11 mouse cellular contexts compared by ENCODE assay signal in the genomic region with DNA sequence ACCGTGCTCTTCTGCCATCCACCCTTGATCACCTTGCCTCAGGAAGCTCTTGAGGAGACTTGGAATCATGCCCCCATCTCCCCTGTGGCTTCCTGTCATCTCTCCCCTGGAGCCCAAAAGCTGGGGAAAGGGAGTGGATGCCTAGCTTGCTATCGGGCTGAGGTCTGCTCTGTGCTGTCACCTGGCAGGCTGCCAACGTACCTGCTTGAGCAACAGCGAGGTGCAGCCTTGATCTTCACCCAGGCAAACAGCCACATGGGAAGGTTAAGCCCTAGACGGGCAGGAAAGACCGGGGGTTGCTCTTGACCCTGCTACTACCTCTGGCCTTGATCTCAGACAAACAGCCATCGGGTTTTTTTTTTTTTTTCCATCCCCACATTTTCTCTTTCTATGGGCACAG.
DNase-seq lines count a peak whose midpoint lies in the region; ATAC-seq and TF ChIP-seq lines count a peak whose summit lies in the region.
"Had no signal": no experiment of that assay in that cellular context is flagged by ENCODE, and none has a peak within 500 bp of the region (broad histone marks: within the 10 kb centered on the region; RNA-seq: fewer than 3 reads in every experiment).

No protein-coding gene starts in this region.

- no peak overlapping the region for H3K9ac ChIP-seq in kidney, embryonic 14.5 days (ENCODE audit: low read depth, low read length)
- no peak overlapping the region for H3K9ac ChIP-seq in kidney, postnatal 0 days (ENCODE audit: low read depth, low read length)
- H3K9ac ChIP-seq: embryonic facial prominence, embryonic 12.5 days had no signal

- WGBS in kidney, embryonic 14.5 days: 10% methylated on average over 7 of the region's 7 CpGs
- WGBS in kidney, postnatal 0 days: 23% methylated on average over 7 of the region's 7 CpGs
- WGBS in small intestine, adult 2 months: 16% methylated on average over 7 of the region's 7 CpGs

- no peak overlapping the region for H3K4me2 ChIP-seq in kidney, embryonic 14.5 days (replicated peaks; ENCODE audit: low read depth, low read length)
- H3K4me2 ChIP-seq in kidney, postnatal 0 days (ENCODE audit: low read length): no peak overlapping the region
- H3K4me2 ChIP-seq: embryonic facial prominence, embryonic 12.5 days; midbrain, embryonic 11.5 days had no signal

- no peak for DNase-seq in kidney, adult 11 months
- DNase-seq in adrenal gland, adult 8-10 months: peak; percentile 49
- no peak for DNase-seq in kidney, postnatal 0 days (ENCODE audit: low spot score)
- no peak for DNase-seq in right cerebral cortex, postnatal 14 days
- DNase-seq in spleen, postnatal 14 days (ENCODE audit: low spot score in 2 of 2): no peak
- DNase-seq: gastrocnemius, postnatal 36 days had no signal

- ATAC-seq in kidney, embryonic 14.5 days (ENCODE audit: low FRiP score, low TSS enrichment): no peak
- ATAC-seq in kidney, postnatal 0 days (replicated peaks; ENCODE audit: low FRiP score, low read depth): peak; percentile 33; the same call in 1 of the 2 replicates
- ATAC-seq in monocyte, adult 5-6 weeks (replicated peaks; ENCODE audit: insufficient number of reproducible peaks, low FRiP score, low TSS enrichment, poor library complexity, severe bottlenecking): no peak

- no peaks in the 10 kb centered on the region for H3K36me3 ChIP-seq in kidney, embryonic 14.5 days (ENCODE audit: control insufficient read depth, insufficient read depth, low read length)
- H3K36me3 ChIP-seq in kidney, postnatal 0 days (ENCODE audit: insufficient read depth, low read length): no peaks in the 10 kb centered on the region
- no peaks in the 10 kb centered on the region for H3K36me3 ChIP-seq in small intestine, adult 2 months (ENCODE audit: control insufficient read depth, insufficient read depth, low read length)
- H3K36me3 ChIP-seq: embryonic facial prominence, embryonic 12.5 days had no signal

- TF ChIP-seq CTCF in kidney, postnatal 0 days (IDR thresholded peaks at IDR 0.05; ENCODE audit: low read depth): no peak
- TF ChIP-seq CTCF in small intestine, adult 2 months (IDR thresholded peaks at IDR 0.05; ENCODE audit: extremely low read depth, insufficient read length, insufficient replicate concordance, low read depth, low read length): no peak

- TF ChIP-seq POLR2A in small intestine, adult 2 months (IDR thresholded peaks at IDR 0.05; ENCODE audit: low read depth, low read length): no peak

- peaks cover 20% of the 10 kb centered on the region for H3K4me1 ChIP-seq in kidney, embryonic 14.5 days (ENCODE audit: control insufficient read depth, insufficient read depth, low read length)
- H3K4me1 ChIP-seq in kidney, postnatal 0 days (replicated peaks; ENCODE audit: insufficient read depth, low read length): 0 out of 2 replicates have a peak, but pooled peaks cover 8% of the 10 kb centered on the region
- H3K4me1 ChIP-seq in small intestine, adult 2 months (ENCODE audit: control insufficient read depth, insufficient read depth, insufficient read length, low read length): peaks cover 38% of the 10 kb centered on the region

- peak overlapping the region; percentile 69; the same call in 1 of the 2 replicates for H3K27ac ChIP-seq in kidney, embryonic 14.5 days (ENCODE audit: low read depth, low read length)
- no peak overlapping the region for H3K27ac ChIP-seq in kidney, postnatal 0 days
- peak overlapping the region; percentile 98 for H3K27ac ChIP-seq in small intestine, adult 2 months (ENCODE audit: insufficient read depth, low read depth, low read length)
- H3K27ac ChIP-seq: embryonic facial prominence, embryonic 12.5 days had no signal

- no peaks in the 10 kb centered on the region for H3K9me3 ChIP-seq in kidney, embryonic 14.5 days (ENCODE audit: control insufficient read depth, low read length)
- H3K9me3 ChIP-seq in kidney, postnatal 0 days (replicated peaks; ENCODE audit: low read length): no peaks in the 10 kb centered on the region
- H3K9me3 ChIP-seq: embryonic facial prominence, embryonic 12.5 days had no signal

- H3K27me3 ChIP-seq in kidney, embryonic 14.5 days (ENCODE audit: control insufficient read depth, insufficient read depth, low read length): no peaks in the 10 kb centered on the region
- no peaks in the 10 kb centered on the region for H3K27me3 ChIP-seq in kidney, postnatal 0 days (ENCODE audit: insufficient read depth, low read length)
- H3K27me3 ChIP-seq in small intestine, adult 2 months (ENCODE audit: control insufficient read depth, insufficient read depth, low read length): no peaks in the 10 kb centered on the region
- H3K27me3 ChIP-seq: embryonic facial prominence, embryonic 12.5 days had no signal

- H3K4me3 ChIP-seq in kidney, embryonic 14.5 days (ENCODE audit: low read length): no peak overlapping the region
- no peak overlapping the region for H3K4me3 ChIP-seq in kidney, postnatal 0 days (replicated peaks; ENCODE audit: low read depth, low read length)
- H3K4me3 ChIP-seq in small intestine, adult 2 months (ENCODE audit: low read depth, low read length): no peak overlapping the region
- H3K4me3 ChIP-seq: embryonic facial prominence, embryonic 12.5 days had no signal
